Mouse (Mus musculus) lung, embryonic 14.5 days (tissue): ENCODE measurements around the gene Slc35e3. TPM values are rescaled to one million over a fixed set of nuclear protein-coding genes. Genes with fewer than 3 reads are reported as not detected.

Experiments used
- ATAC-seq: fragments of 200-750 bp; cut with Nextera tagmentation; 2 replicates; pipeline ENCODE4 v1.8.0; 2017; ENCODE audit warnings: mild to moderate bottlenecking, moderate TSS enrichment, moderate library complexity; ENCODE audit not compliant: insufficient read depth
- DNase-seq: peaks from one replicate; pipeline ENCODE4 v3.0.0-alpha.2; 2015
- H3K27ac ChIP-seq: fragments of 300-500 bp; sonication (generic); 2 replicates; pipeline ENCODE4 v1.5.1; 2014; ENCODE audit warnings: low read depth, mild to moderate bottlenecking, moderate library complexity
- H3K27me3 ChIP-seq: fragments of 300-500 bp; sonication (generic); 2 replicates; pipeline ENCODE4 v1.6.1; 2014; ENCODE audit warnings: low read length, control low read depth; ENCODE audit not compliant: insufficient read depth
- H3K36me3 ChIP-seq: fragments of 300-500 bp; sonication (generic); 2 replicates; pipeline ENCODE4 v1.6.1; 2014; ENCODE audit warnings: control low read depth; ENCODE audit not compliant: insufficient read depth
- H3K4me1 ChIP-seq: fragments of 300-500 bp; sonication (generic); 2 replicates; pipeline ENCODE4 v1.6.1; 2014; ENCODE audit warnings: antibody characterized with exemption, control low read depth; ENCODE audit not compliant: insufficient read depth
- H3K4me2 ChIP-seq: fragments of 300-500 bp; sonication (generic); 2 replicates; pipeline ENCODE4 v1.6.1; 2014; ENCODE audit warnings: mild to moderate bottlenecking
- H3K4me3 ChIP-seq: fragments of 300-500 bp; sonication (generic); 2 replicates; pipeline ENCODE4 v1.5.1; 2014; ENCODE audit warnings: low read depth, low read length
- H3K9ac ChIP-seq: fragments of 300-500 bp; sonication (generic); 2 replicates; pipeline ENCODE4 v1.6.1; 2014
- H3K9me3 ChIP-seq: fragments of 300-500 bp; sonication (generic); 2 replicates; pipeline ENCODE4 v1.6.1; 2016; ENCODE audit warnings: low read depth, low read length, control low read depth
- CTCF ChIP-seq: IDR thresholded peaks from 2 replicates; pipeline ENCODE4 v1.5.1; 2016; ENCODE audit warnings: antibody characterized with exemption, low read depth
- WGBS: fragments of 180-500 bp; shearing (Covaris S2); extraction: QIAGEN DNeasy Blood & Tissue Kit; methylation state at CpG from one replicate; pipeline ENCODE4 v1.1.7; 2014; 5-methylcytosine and 5-hydroxymethylcytosine counted together
- polyA plus RNA-seq: library from polyadenylated mRNA; unstranded; fragments of >200 nt; fragmentation: Nextera tagmentation; extraction: Ambion mirVana; gene quantifications from 2 replicates; pipeline ENCODE4 v1.2.1, GENCODE M21; 2014

Gene Slc35e3
- polyA plus RNA-seq, 1 experiment from 2014 or later: 16.7 TPM

DNA sequence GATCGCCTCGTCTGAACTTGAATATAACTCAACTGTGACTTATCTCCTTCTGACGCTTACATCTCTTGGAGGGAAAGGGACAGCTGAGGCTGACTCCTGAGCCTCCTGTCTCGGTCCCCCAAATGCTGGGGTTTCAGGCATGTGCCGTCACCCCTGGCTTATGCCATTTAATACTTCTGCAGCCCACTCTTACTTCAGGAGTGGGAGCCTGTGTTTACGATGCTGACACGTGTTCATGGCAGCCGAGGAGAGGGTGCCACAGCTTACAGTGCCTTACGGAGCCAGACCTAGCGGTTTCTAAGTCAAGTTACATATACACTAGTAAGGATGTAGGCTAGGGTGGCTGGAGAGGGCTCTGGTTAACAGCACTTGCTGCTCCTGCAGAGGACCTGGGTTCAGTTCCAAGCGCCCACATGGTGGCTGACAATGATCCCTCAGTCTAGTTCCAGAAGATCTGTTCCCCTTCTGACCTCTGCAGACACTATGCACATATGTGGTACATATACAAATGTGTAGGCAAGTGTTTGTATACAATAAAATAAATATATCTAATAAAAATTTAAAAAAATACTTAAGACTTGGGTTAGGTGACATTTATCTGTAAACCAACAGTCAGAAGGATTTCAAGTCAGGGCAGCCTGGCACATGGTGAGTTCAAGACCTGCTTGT, 9.8 kb upstream of the Slc35e3 start:
- DNase-seq: no peak
- Histone ChIP-seq H3K9me3 (no peaks in the 10 kb centered on the region), H3K9ac (no peak overlapping the region), H3K4me3 (no peak overlapping the region), H3K36me3 (peaks cover 92% of the 10 kb centered on the region), H3K4me2 (no peak overlapping the region), H3K27ac (no peak overlapping the region), H3K4me1 (no peaks in the 10 kb centered on the region), H3K27me3 (no peaks in the 10 kb centered on the region)
- no peak for ATAC-seq
- WGBS: 93% methylated on average over 11 of the region's 11 CpGs
- TF ChIP-seq CTCF: no peak

DNA sequence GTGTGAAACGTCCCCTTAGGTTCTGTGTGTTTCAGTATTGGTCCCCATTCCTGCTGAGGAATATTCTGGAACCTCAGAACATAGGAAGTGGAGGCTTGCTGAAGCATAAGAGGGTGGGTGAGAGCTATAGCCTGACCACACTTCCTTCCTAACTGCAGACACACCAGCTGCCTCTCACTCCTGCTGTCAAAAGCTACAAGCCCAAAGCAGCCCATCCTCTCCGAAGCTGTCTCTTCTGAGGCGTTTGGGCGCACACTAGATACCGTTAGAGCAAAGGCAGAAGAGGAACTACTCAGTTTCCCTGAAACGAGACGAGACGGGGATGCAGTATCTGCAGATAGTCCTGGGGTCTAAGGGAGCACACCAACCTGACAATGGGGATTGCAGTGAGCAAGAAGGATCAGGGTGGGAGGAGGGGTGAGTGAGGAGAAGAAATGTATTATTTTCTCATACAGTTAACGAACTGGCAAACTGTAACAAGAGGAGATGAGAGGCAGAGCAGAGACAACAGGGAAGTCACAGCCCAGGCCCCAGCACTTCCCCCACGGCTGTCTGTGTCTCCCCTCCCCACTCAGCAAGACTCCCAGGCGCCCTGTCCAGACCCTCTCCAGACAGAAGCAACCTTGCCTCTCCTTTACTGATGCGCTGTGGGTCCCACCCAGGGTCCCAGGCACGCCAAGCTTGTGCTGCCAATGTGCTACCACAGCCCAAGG, 9.1 kb upstream of the Slc35e3 start:
- H3K27me3 ChIP-seq: no peaks in the 10 kb centered on the region
- TF ChIP-seq CTCF: no peak
- DNase-seq: no peak
- H3K9ac ChIP-seq: no peak overlapping the region
- WGBS: 89% methylated on average over 13 of the region's 13 CpGs
- H3K27ac ChIP-seq: no peak overlapping the region
- no peaks in the 10 kb centered on the region for H3K9me3 ChIP-seq
- H3K36me3 ChIP-seq: peaks cover 91% of the 10 kb centered on the region
- H3K4me1 ChIP-seq: no peaks in the 10 kb centered on the region
- H3K4me2 ChIP-seq: no peak overlapping the region
- no peak for ATAC-seq
- no peak overlapping the region for H3K4me3 ChIP-seq

- H3K4me2 ChIP-seq: no peak overlapping the region
- no peaks in the 10 kb centered on the region for H3K4me1 ChIP-seq
- H3K9ac ChIP-seq: no peak overlapping the region
- no peak overlapping the region for H3K4me3 ChIP-seq
- no peak for ATAC-seq
- no peak for DNase-seq
- TF ChIP-seq CTCF: no peak
- H3K27ac ChIP-seq: no peak overlapping the region
- 92% methylated on average over 7 of the region's 7 CpGs for WGBS
- no peaks in the 10 kb centered on the region for H3K9me3 ChIP-seq
- H3K36me3 ChIP-seq: peaks cover 90% of the 10 kb centered on the region
- H3K27me3 ChIP-seq: no peaks in the 10 kb centered on the region
These were observed 8.4 kb upstream of the Slc35e3 start for GRCm38 (mm10) chr10:117754609-117754940.

- H3K4me3 ChIP-seq: no peak overlapping the region
- no peak for DNase-seq
- no peak for TF ChIP-seq CTCF
- ATAC-seq: no peak
- no peaks in the 10 kb centered on the region for H3K9me3 ChIP-seq
- no peaks in the 10 kb centered on the region for H3K27me3 ChIP-seq
- no peak overlapping the region for H3K4me2 ChIP-seq
- no peaks in the 10 kb centered on the region for H3K4me1 ChIP-seq
- no peak overlapping the region for H3K9ac ChIP-seq
- no peak overlapping the region for H3K27ac ChIP-seq
- H3K36me3 ChIP-seq: peaks cover 86% of the 10 kb centered on the region
- 90% methylated on average over 8 of the region's 8 CpGs for WGBS
These were observed 7.8 kb upstream of the Slc35e3 start for GRCm38 (mm10) chr10:117753711-117754608.

- no peaks in the 10 kb centered on the region for H3K9me3 ChIP-seq
- H3K4me2 ChIP-seq: no peak overlapping the region
- H3K4me3 ChIP-seq: no peak overlapping the region
- WGBS: 95% methylated on average over 5 of the region's 5 CpGs
- peaks cover 78% of the 10 kb centered on the region for H3K36me3 ChIP-seq
- TF ChIP-seq CTCF: no peak
- no peaks in the 10 kb centered on the region for H3K27me3 ChIP-seq
- ATAC-seq: no peak
- no peak for DNase-seq
- H3K4me1 ChIP-seq: no peaks in the 10 kb centered on the region
- no peak overlapping the region for H3K27ac ChIP-seq
- no peak overlapping the region for H3K9ac ChIP-seq
These were observed 6.9 kb upstream of the Slc35e3 start for GRCm38 (mm10) chr10:117752851-117753647.

DNA sequence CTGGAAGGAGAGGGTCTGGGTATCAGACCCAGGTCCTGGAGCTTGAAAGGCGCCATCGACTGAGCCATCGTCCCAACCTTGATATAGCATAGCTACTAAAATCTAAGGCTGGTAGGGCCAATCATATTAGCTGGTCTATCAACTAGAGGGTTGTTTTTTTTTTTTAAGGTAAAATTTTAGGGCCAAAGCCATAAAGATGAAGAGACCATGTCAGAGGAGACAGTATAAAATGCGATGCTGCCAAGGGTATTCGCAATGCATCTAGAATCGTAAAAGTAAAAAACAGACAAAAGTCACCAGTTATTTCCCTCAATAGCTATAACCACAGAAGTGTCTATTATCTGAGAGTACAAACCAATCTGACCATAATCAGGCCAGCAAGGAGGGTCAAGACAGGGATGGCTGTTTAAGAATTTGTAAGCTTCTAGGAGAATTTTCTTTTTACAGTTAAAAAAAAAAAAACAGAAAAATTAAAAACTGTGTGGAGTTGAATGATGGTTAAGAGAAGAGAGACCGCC, 6.2 kb upstream of the Slc35e3 start:
- 98% methylated on average over 7 of the region's 7 CpGs for WGBS
- peaks cover 71% of the 10 kb centered on the region for H3K36me3 ChIP-seq
- no peaks in the 10 kb centered on the region for H3K27me3 ChIP-seq
- ATAC-seq (no peak), DNase-seq (no peak)
- no peak overlapping the region for H3K27ac ChIP-seq
- H3K4me3 ChIP-seq: no peak overlapping the region
- H3K4me1 ChIP-seq: no peaks in the 10 kb centered on the region
- no peak overlapping the region for H3K9ac ChIP-seq
- no peak overlapping the region for H3K4me2 ChIP-seq
- no peaks in the 10 kb centered on the region for H3K9me3 ChIP-seq
- no peak for TF ChIP-seq CTCF
